Mouse (Mus musculus) kidney, embryonic 14.5 days (tissue): ENCODE measurements around the gene Heatr3. TPM values are rescaled to one million over a fixed set of nuclear protein-coding genes. Genes with fewer than 3 reads are reported as not detected.

Experiments
- microRNA-seq: library from miRNA; unstranded; fragments of <30 nt; microRNA quantifications from one replicate; pipeline ENCODE4, GENCODE M21; 2016
- polyA plus RNA-seq: library from polyadenylated mRNA; unstranded; fragments of >200 nt; fragmentation: Nextera tagmentation; extraction: Ambion mirVana; gene quantifications from 2 replicates; pipeline ENCODE4 v1.2.1, GENCODE M21; 2014

Heatr3 gene
- polyA plus RNA-seq, 1 experiment from 2014 or later: 64.9 TPM

Small RNAs within 50 kb of the gene (microRNA-seq; reads per million reads assigned to microRNA genes)
- gene Mir7071: not detected

Other genes starting within 250 kb of the Heatr3 start
- 15.3 and 18.8 TPM in 2 replicates for gene Zfp423, start 178.3 kb upstream of the Heatr3 start, polyA plus RNA-seq
- gene Cnep1r1, start 19.1 kb upstream of the Heatr3 start, polyA plus RNA-seq: 35.6 and 94.4 TPM in 2 replicates
- gene Tent4b, start 61.4 kb downstream of the Heatr3 start, polyA plus RNA-seq: 12.5 and 14.0 TPM in 2 replicates
- 2.0 and 3.1 TPM in 2 replicates for gene Adcy7, start 134.5 kb downstream of the Heatr3 start, polyA plus RNA-seq
- gene Brd7, start 224.3 kb downstream of the Heatr3 start, polyA plus RNA-seq: 70.0 and 88.9 TPM in 2 replicates